Mouse (Mus musculus) cerebellum, adult 9-11 months (tissue): ENCODE data around the gene Rab25.

Experiments used
- DNase-seq: peaks from one replicate; pipeline ENCODE4 v3.0.0; 2022

The Rab25 gene

GRCm38 (mm10) chr3:88502031-88502571 lies 46.0 kb downstream of the Rab25 start:
- peak; percentile 72 for DNase-seq

- DNase-seq, result no peak
Observed at GRCm38 (mm10) chr3:88501366-88502030, 46.6 kb downstream of the Rab25 start.

- no peak for DNase-seq
Observed at GRCm38 (mm10) chr3:88500655-88501365, 47.3 kb downstream of the Rab25 start.

- no peak for DNase-seq
Observed at GRCm38 (mm10) chr3:88500087-88500486, 48.0 kb downstream of the Rab25 start.

- no peak for DNase-seq
Observed at GRCm38 (mm10) chr3:88499580-88499979, 48.5 kb downstream of the Rab25 start.

- peak; percentile 53 for DNase-seq
Observed at GRCm38 (mm10) chr3:88495741-88496415, 52.2 kb downstream of the Rab25 start.

- peak; percentile 46 for DNase-seq
Observed at GRCm38 (mm10) chr3:88494836-88495628, 53.1 kb downstream of the Rab25 start.

GRCm38 (mm10) chr3:88493706-88494582 lies 54.2 kb downstream of the Rab25 start:
- DNase-seq, result no peak
